Mouse (Mus musculus) stomach, postnatal 0 days (tissue): ENCODE results near the gene Gnmt.
A peak's percentile ranks its signal among the peaks of the same experiment; 100 is the strongest.

ENCODE experiments used
- CTCF ChIP-seq: IDR thresholded peaks from 2 replicates; pipeline ENCODE4 v1.5.1; 2016; ENCODE audit warnings: antibody characterized with exemption, low read depth, mild to moderate bottlenecking, moderate library complexity
- EP300 ChIP-seq: optimal IDR thresholded peaks from 2 replicates; pipeline ENCODE3; 2016; ENCODE audit warnings: antibody characterized with exemption

DNA sequence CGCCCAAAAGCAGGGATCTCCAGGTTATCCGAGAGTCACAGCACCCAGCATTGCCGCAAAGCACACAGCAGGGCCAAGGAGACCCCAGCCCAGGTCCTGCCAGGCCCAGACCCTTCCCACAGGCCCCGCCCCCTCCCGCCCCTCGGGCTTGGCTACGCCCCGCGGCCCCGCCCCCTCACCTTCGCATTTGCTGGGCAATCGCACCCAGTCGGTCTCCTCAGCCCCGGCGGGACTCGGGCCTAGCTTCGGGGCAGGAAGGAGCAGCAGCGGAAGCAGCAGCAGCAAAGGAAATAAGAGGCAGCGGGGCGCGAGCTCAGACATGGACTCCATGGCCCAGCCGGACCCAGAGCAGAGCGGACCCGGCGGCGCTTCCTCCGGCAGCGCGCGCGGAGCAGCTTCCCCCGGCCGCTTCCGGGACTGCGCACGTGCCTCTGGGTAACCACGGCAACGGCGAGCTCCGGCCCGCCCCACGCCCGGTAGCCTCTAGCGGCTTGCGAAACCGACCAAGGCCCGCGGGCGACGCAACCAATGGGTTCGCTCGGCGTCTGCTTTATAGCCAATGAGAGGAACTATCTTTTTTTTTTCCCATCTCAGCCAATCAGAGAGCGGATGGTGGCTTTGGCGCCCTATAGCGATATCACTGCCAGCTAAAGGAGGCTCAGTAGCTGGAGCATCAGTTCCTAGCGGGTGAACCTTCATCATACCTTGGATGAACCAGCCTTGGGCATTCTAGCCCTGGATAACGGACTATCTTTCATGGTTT, 23.0 kb upstream of the Gnmt start, which contains the start of gene Cnpy3:
- TF ChIP-seq CTCF (no peak), EP300 (peak; percentile 79)
